Mouse (Mus musculus) telencephalon, adult 2 months (tissue): ENCODE results near the gene Rufy2.

Experiments
- DNase-seq: peaks from one replicate; pipeline ENCODE4 v3.0.0-alpha.2; 2011; ENCODE audit warnings: low read depth, low spot score

Gene Rufy2

DNA sequence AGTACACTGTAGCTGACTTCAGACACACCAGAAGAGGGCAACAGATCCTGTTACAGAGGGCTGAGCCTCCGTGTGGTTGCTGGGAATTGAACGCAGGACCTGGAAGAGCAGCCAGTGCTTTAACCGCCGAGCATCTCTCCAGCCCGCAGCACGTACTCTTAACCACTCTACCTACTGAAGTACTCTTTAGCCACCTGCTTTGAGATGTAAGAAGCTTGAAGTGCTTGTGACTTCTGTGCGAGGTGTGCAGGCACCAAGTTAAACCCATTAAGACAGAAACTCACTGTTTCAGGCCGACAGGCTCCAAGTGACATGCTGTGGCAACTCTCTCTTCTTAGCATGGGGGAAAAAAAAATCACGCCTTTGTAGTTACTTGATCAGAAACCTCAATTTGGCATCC is 34.1 kb downstream of the Rufy2 start:
- DNase-seq: no peak

DNA sequence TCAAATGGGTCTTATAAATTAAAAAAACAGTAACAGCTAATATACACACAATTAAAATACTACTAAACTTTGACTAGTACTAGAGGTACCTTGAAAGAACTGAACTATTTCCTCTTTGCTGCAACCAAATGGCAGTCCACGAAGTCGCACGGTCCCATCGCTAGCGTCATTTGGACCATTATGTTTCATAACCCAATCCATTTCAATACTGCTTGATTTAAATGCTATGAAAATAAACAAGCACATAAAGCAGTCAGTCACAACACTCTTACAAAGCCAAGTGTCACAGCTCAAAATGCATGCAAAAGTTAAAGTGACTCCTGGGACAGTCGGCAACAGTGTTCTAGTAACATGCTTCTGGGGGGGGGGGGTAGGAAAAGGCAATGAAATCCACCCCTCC is 39.3 kb downstream of the Rufy2 start:
- DNase-seq: no peak

DNA sequence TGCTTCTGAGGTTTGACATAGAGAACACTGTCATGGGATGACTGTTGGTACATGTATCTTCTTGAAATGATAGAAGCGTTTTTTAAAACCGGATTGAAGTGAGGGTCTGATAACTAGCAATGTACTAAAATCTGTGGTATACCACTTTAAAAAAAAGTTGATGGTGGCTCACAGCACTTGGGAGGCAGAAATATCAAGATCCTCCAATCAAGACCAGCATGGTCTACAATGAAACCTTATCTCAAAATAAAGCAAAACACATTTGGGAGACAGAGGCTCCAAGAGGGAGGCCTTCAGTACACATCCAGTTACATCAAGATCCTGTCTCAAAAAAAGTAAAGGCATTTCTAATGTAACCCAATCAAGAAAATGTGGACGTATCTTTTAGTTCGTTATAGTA is 41.7 kb downstream of the Rufy2 start:
- DNase-seq: no peak

DNA sequence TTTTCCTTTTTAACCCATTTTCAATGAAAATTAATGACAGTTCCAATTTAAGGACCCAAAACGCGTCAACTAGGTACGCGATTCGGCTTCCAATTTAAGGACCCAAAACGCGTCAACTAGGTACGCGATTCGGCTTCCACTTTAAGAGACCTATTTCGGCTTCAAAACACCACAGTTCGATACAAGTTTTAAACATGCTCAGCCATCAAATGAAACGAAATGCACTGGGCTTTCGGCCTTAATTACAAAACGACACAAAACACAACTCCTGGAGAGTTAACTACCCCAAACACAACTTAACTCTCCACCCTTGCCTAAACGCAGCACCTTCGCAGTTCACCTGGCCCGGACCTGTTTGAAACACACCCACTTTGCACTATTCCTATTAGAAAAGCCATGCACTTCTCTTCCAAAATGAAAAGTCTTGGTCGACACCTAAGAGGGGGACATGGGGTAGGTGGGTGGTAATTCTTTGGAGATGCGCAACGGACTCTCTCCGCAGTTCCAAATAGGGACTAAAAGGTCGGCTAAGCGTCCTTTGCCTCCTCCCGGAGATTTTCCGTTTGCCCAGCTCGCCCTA is 42.6 kb downstream of the Rufy2 start:
- DNase-seq: no peak

DNA sequence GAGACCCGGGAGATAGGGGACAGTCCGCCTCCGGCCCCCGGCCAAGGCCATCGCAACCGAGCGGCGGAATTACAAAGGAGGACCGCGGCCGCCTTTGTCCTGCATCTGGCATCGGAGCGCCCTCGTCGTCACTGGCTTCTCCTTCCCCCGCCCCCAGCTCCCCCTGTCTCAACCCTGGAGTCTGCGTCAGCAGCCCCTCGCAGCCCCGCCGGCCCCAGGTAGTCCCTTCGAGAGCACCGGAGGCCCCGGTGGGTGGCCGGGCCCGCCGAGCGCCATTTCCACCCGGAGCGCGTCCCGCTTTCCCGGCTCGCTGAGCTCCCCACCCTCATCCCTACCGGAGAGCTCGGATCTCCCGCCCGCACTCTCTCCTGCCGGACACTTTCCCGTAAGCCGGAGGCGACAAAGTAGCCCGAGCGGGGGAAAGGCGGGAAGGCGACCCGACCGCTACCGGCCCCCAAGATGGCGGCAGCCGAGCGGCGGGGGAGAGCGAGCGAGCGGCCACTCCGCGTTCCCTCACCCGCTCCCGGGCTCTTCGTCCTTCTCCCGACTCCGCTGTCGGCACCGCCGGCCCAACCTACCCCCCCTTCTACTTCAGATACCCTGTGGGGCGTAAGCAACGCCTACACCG is 43.2 kb downstream of the Rufy2 start:
- no peak for DNase-seq

DNA sequence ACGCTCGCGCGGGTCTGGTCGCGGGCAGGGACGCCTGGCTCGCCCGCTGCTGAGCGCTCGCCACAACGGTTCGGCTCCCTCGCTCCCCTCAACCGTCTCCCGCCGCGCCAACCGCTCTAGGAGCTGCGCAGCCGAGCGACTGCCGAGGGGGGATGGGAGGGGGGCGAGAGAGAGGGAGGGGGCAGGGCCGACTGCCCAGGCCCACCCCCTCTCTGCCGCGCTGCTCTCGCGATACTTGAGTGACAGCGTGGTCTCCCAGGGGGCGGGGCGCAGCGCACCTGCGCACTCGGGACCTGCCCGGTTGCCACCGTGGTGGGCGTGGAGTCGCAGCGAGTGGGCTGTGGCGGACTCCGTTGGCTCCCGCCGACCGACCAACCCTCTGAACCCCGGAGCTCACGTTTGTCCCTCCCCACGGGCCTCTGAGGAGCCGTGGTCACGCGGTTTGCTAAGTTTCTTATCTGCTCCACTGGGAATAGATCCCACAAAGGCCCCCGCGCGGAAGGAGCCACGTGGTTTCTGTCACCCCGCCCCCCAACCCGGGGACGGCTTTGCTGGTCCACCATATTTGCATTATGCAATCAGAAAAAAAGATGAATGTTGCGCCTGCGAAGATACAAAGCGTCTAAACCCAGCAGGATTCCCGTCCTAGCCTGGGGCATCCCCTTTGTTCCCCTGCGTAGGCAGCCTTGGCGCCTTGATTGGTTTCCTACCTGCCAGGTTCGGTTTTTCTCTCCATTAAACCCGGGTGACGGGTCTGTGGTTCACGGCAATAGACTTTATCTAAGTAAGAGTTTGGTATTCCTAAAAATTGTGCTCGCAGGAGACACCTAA is 43.9 kb downstream of the Rufy2 start, which contains the start of the genes Hnrnph3 and Pbld2:
Hnrnph3 (minus strand) TSS at position 469 of the 831 bp plus-strand sequence.
Pbld2 (plus strand) TSS at position 567 of the 831 bp plus-strand sequence.
- peak; percentile 94 for DNase-seq

DNA sequence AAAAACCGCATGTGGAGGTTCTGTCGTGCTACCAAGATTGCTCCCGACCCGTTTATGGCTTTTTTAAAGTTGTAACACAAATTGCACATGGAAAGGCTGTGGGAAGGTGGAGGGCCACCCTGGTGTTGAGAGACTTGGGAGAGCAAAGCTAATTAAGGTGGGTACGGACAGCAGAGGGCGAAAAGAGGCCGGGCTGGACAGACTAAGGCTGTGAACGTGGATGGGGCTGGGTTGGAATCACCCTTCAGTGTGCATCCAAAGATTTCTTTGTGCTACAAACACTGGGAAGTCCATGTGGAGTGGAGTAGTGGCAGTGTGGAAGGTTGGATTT is 44.5 kb downstream of the Rufy2 start:
- DNase-seq: no peak

DNA sequence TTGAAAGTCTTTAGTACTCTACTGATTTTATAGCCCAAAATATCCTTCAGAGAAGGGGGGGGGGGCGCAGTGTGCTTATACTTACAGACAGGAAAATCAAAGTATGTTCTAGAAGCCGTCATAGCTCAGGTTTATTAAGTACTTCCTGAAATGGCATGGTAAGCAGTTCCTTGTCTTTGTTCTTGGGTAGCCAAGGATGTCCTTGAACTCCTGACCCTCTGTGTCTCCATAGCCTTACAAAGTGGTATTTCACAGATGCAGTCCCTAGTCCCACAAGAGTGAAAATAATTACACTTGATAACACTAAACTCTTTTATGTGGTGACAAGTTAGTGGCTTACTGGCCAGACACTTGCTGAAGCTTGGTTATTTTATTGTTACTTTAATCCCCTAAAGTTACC is 45.0 kb downstream of the Rufy2 start:
- DNase-seq: no peak

DNA sequence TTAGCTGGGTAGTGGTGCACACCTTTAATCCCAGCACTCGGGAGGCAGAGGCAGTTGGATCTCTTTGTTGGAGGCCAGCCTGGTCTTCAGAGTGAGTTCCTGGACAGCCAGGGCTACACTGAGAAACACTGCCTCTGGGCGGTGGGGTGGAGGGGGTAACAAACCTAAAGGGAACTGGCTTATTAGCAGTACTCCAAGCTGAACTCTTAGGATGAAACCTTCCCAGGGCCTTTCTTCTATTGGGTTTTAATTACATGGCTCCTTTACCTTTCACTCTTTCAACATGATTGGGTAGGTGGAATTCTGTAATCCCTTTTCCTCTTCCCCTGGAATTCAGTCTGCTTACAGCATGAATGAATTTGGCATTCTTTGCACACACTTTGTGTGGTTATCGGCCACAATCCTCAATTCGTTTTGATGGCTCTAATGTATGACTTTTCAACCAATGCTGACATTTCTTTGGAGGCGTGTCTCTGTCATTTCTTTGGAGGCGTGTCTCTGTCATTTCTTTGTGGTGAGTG is 45.5 kb downstream of the Rufy2 start:
- no peak for DNase-seq

DNA sequence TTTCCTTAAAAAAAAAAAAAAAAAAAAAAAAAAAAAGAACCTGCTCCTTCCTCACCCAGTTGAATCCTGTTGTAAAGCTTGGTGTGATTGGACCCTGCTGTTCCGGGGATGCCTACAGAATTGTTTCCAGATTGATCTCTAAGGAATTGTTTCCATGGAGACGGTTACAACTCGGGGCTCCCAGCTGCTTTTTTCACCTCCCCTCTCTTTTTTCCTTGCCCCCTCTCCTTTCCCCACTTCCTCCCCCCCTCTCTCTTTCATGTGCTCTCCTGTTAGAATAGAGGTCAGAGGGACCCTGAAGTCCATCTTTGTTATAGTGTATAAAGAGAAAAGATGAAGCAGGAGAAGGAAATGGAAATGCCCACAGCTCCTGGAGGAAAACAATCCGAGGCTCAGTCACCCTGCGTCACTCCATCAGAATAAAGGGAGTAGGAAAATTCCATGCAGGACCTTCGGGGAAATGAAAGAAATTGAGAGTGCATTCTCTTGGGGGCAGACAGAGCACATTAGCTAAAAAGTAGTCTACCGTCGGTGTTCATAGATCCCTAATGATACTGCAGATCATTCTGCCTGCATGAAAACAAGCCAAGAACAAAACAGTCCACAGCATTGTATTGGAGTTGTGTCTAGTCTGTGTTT is 46.3 kb downstream of the Rufy2 start:
- no peak for DNase-seq

DNA sequence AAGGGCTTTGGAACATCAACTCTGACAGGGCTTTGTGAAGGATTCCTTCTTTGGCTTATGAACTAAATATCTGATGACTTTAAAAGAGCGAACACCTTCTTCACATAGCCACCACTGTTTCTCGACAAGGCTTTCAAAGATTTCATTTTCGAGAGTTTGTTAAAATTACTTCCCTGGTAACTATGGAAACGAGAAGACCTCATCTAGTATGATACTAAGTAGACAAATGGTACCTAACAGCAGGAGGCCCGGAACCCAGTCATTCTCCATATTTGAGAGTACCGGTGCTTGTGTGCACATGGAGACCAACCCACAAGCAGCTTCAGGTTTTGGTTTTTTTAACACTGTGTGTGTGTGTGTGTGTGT is 46.8 kb downstream of the Rufy2 start:
- no peak for DNase-seq

DNA sequence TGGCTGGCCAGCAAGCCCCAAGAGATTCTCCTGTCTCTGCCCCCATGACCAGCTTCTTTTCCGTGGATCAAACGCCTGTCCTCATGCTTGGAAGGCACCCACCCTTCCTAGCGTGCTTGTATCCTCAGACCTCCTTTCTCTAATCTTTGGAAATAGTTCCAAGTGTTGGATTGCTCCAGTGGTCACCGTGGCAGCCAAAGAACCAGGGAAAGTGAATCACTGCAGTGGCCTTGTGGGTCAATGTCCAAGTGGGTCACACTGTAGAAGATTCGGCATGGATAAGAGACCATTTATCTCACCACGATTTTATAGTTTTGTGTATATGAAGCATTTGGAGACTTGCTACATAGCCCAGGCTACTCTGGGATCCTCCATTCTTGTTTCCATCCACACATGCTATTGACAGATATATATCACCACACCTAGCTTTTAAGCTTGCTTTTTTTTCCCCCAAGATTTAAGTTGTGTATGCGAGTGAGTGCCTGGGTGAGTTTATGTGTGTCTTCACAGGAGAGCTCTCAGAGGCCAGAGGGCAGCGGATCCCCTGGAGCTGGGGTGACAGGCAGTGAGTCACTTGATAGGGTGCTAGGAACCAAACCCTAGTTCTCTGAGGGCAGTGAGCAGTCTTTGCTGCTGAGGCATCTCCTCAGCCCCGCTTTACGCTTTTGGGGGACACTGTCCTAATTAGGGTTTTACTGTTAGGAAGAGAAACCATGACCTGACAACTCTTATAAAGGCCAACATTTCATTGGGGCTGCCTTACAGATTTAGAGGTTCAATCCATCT is 47.5 kb downstream of the Rufy2 start:
- DNase-seq: no peak

DNA sequence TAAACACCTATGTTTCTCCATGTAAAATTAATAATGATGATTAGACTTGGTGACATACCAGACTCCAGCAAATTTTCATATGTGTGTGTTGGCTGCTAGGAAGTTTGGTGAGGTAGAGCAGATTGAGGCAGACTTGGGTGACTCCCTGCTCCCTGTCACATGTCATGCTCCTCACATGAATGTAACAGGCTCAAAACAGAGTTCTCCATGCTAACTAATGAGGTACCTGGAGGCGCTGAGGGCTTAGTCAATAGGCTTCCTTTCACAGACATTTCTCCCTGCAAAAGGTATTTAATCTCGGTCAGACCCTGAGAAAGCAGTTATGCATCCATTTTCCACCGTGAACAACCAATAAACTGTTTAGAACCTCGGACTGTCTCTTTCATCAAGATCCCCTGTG is 48.4 kb downstream of the Rufy2 start:
- DNase-seq: no peak

DNA sequence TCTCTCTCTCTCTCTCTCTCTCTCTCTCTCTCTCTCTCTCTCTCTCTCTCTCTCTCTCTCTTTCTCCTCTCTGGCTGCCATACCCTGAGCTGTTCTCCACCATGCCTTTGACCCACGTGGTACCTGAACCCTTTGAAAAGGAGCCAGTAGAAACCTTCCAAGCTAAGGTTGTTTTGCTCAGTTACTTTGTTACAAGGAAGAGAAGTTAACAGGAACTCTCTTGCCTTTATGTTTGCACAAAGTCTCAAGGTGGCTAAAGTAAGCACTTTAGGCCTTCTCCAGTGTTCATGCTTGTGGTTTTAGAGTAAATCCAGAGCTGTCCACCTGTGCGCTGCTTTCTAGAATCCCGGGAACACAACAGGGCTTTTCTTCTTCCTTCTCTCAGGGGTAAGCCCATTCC is 52.2 kb downstream of the Rufy2 start:
- no peak for DNase-seq

DNA sequence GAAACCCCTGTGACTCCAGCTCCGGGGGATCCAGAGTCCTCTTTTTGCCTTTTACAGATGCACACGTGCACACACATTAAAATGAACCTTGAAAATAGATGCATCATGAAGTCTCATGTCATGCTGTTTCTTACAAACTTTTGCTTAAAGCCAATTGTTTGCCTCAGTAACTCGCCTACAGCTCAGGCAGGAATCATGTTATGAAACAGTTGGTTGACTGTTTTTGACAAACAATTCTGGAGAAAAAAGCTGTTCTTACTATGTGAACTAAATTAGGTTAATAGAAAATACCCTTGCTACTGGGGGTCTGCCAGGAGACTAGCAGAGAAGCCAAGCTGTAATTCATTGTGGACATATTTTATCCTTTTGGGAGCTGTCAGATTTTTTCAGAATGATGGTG is 52.9 kb downstream of the Rufy2 start:
- no peak for DNase-seq

DNA sequence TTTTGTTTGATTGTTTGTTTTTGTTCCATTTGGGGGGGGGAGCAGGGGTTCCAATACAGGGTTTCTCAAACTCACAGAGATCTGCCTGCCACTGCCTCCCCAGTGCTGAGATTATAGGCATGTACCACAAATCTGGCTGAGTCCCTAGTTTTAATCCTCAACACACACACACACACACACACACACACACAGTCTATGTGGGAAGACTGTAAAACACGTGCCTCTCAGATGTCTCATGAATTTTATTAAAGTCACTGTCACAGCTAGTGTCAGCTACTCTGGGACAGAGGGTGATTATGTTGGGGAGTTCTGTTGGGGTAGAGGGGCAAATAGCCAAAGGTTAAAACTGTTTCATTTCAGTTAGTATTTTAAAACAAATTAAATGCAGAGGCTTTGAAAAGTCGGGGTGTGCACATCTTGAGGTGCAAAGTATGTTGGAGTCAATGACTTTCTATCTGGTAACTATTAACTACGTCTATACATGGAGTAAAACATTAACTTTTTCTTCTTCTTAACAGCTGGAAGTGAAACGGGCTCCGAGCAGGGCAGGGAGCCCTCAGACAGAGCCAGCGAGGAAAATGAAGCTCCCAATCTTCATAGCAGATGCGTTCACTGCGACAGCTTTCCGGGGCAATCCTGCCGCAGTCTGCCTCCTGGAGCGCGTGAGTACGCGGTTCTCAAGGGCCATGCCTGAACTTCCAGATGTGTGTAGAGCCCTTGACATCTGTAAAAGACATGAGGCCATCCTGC is 58.7 kb downstream of the Rufy2 start:
- DNase-seq: no peak

DNA sequence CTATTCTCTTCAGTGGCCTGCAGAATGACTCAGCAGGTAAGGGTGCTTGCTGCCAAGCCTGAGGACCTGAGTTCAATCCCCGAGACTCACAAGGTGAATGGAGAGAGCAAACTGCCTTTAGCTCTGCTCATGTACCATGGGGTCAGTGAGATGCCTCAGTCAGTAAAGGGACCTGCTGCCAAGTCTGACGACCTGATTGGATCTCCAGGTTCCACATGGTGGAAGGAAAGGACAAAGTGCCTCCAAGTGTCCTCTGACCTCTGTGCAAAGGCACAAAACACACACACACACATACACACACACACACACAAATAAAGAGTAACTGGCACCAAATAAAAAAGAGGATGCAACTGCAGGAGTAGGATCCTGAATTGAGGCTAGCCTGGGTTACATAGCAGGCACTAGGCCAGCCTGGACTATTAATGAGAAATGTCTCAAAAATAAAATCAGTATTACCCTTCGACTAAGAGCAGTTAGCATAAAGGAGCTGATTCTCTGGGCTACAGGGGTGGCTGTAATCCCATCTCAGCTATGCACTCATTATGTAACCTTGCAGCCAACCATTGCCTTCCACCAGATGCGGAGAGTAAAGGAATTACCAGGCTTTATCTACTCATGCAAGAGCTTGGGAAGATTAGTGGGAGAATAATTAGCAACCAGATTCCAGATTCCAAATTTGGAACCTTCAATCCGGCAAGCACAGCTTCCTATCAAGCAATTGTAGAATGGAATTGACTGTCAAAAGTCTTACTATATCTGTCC is 60.0 kb downstream of the Rufy2 start:
- no peak for DNase-seq

DNA sequence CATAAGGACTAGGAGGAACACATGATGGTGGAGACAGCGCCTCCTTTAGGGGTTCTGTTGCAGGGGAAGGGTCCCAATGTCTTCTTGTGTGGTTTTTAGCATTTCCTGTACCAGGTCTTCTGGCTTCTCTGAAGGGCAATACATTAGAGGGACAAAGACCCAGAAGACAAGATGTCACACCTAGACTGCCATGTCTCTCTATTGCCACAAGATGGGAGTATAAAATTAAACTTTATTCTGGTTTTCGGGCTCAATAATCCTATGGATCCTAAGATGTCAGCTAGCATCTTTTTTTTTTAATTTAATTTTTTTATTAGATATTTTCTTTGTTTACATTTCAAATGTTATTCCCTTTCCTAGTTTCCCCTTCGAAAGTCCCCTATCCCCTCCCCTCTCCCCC is 63.1 kb downstream of the Rufy2 start:
- no peak for DNase-seq

DNA sequence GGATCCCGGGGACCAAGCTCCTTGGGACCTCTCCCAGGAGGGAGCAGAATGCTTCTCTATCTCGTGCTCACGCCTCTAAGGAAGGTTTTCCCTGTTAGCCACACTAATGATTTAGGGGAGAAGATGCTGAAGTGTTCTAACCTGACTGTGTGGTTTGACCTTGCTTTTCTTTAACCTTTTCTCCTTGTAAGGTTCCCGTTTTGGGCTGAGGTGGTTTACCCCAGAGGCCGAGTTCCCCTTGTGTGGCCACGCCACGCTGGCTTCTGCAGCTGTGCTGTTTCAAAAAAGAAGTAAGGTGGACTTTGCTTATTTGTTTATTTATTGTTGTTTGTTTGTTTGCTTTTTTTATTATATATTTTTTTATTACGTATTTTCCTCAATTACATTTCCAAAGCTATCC is 67.7 kb downstream of the Rufy2 start:
- DNase-seq: no peak

DNA sequence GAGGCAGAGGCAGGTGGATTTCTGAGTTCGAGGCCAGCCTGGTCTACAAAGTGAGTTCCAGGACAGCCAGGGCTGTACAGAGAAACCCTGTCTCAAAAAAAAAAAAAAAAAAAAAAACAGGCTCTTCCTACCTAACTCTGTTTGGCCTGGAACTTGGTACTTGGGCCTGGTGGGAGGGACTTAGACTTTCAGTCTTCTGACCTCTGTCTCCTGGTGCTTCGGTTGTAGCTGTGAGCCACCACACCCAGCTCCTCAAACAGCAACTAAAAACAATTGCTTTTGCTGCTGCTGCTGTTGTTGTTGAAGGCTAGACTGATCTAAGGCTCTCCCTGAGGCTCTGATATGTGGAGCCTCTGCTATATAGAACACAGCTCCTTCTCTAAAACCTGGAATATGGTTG is 69.1 kb downstream of the Rufy2 start:
- DNase-seq: no peak
